Mouse (Mus musculus) erythroblast, embryonic 14.5 days (primary cell): ENCODE measurements around the gene Letmd1.

Source experiments
- GATA1 ChIP-seq: IDR thresholded peaks from 2 replicates; pipeline ENCODE4 v1.6.1; 2012; ENCODE audit warnings: low read length, inconsistent platforms, mixed read lengths
- TAL1 ChIP-seq: IDR thresholded peaks from 3 replicates; pipeline ENCODE4 v1.6.1; 2012; ENCODE audit warnings: low read length, inconsistent platforms, mixed read lengths

DNA sequence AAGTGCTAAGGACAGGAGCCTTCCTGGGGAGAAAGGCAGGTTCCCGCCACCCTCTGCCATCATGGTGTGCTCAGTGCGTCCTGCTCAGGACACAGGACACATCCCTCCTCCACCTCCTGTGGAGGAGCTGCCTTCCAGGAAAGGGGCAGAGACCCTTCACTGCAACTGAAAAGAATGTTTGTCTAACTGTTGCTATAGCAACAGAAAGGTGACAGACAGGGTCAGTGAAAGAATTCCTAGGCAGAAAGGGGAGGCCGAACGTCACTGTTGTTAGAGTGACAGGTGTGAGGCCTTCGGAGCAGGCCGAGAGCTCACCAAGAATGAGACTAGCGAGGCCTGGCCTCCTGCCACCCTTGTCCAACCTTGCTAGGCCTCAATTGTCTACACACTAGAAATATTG is 17.6 kb downstream of the Letmd1 start:
- no peak for TF ChIP-seq GATA1
- no peak for TF ChIP-seq TAL1
